Mouse (Mus musculus) MEL (cell line): ENCODE data around the gene Magi2. TPM values are rescaled to one million over a fixed set of nuclear protein-coding genes. Genes with fewer than 3 reads are reported as not detected.

ENCODE experiments used
- DNase-seq: peaks from one replicate; pipeline ENCODE4 v3.0.0; 2011; ENCODE audit warnings: low read depth, low spot score
- H3K27ac ChIP-seq: 2 replicates; pipeline ENCODE4 v1.5.1; 2012; ENCODE audit warnings: low read depth, mild to moderate bottlenecking, control low read depth, low read length, moderate library complexity; ENCODE audit not compliant: control insufficient read depth
- H3K27me3 ChIP-seq, 2 experiments: fragments of 150-350 bp in 1 of 2; sonication (generic) in 1 of 2; 2 replicates each; pipeline ENCODE4 v1.6.1; 2012; ENCODE audit warnings: low read length in 2 of 2, mild to moderate bottlenecking in 2 of 2, improper control_type of control experiment in 1 of 2, moderate library complexity in 1 of 2; ENCODE audit not compliant: insufficient read depth in 2 of 2, control insufficient read depth in 1 of 2
- H3K36me3 ChIP-seq, 2 experiments: 2 replicates each; pipeline ENCODE4 v1.6.1; 2012 to 2014; ENCODE audit warnings: low read length in 2 of 2, improper control_type of control experiment in 1 of 2, inconsistent platforms in 1 of 2, mild to moderate bottlenecking in 1 of 2; ENCODE audit not compliant: insufficient read depth in 2 of 2, control insufficient read depth in 1 of 2
- H3K4me1 ChIP-seq, 2 experiments: fragments of 150-350 bp in 1 of 2; sonication (generic) in 1 of 2; 2 replicates each; pipeline ENCODE4 v1.6.1; 2012; ENCODE audit warnings: low read length in 2 of 2, improper control_type of control experiment in 1 of 2, mild to moderate bottlenecking in 1 of 2; ENCODE audit not compliant: insufficient read depth in 2 of 2, control insufficient read depth in 1 of 2
- H3K4me3 ChIP-seq, 2 experiments: fragments of 150-350 bp in 1 of 2; sonication (generic) in 1 of 2; 2 replicates each; pipeline ENCODE4 v1.5.1; 2012; ENCODE audit warnings: low read depth in 2 of 2, low read length in 2 of 2, mild to moderate bottlenecking in 2 of 2, moderate library complexity in 2 of 2, control low read depth in 1 of 2, improper control_type of control experiment in 1 of 2; ENCODE audit not compliant: control insufficient read depth in 1 of 2, insufficient read depth in 1 of 2
- H3K79me2 ChIP-seq: 2 replicates; pipeline ENCODE4 v1.6.1; 2012; ENCODE audit warnings: mild to moderate bottlenecking, low read length, moderate library complexity; ENCODE audit not compliant: control insufficient read depth, poor library complexity, insufficient read depth
- H3K9ac ChIP-seq: 2 replicates; pipeline ENCODE4 v1.6.1; 2012; ENCODE audit warnings: low read depth, mild to moderate bottlenecking, control low read depth, low read length, moderate library complexity; ENCODE audit not compliant: control insufficient read depth, poor library complexity, severe bottlenecking
- H3K9me3 ChIP-seq: fragments of 150-350 bp; sonication (generic); replicated peaks from 2 replicates; pipeline ENCODE4 v1.6.1; 2012; ENCODE audit warnings: mild to moderate bottlenecking, low read length, improper control_type of control experiment, moderate library complexity; ENCODE audit not compliant: insufficient read depth
- BHLHE40 ChIP-seq: IDR thresholded peaks from 2 replicates; pipeline ENCODE4 v1.6.1; 2012; ENCODE audit warnings: low read depth, mild to moderate bottlenecking, inconsistent platforms, low read length, improper control_type of control experiment, borderline replicate concordance
- CHD2 ChIP-seq: IDR thresholded peaks from 2 replicates; pipeline ENCODE4 v1.6.1; 2011; ENCODE audit warnings: low read length, improper control_type of control experiment
- CTCF ChIP-seq, 3 experiments: IDR thresholded peaks in 2 of 3; conservative IDR thresholded peaks in 1 of 3; 2 replicates each; pipeline ENCODE4 v1.5.1; 2011 to 2012; ENCODE audit warnings: low read length in 3 of 3, low read depth in 2 of 3, mild to moderate bottlenecking in 2 of 3, improper control_type of control experiment in 1 of 3, inconsistent platforms in 1 of 3, mixed read lengths in 1 of 3, moderate library complexity in 1 of 3; ENCODE audit not compliant: control insufficient read depth in 1 of 3, insufficient read depth in 1 of 3, poor library complexity in 1 of 3, severe bottlenecking in 1 of 3
- EP300 ChIP-seq, 2 experiments: IDR thresholded peaks; 2 replicates each; pipeline ENCODE4 v1.6.1; 2011; ENCODE audit warnings: improper control_type of control experiment in 2 of 2, low read length in 2 of 2, low read depth in 1 of 2, mild to moderate bottlenecking in 1 of 2
- ETS1 ChIP-seq: IDR thresholded peaks from 2 replicates; pipeline ENCODE4 v1.6.1; 2012; ENCODE audit warnings: low read depth, mild to moderate bottlenecking, inconsistent platforms, low read length, improper control_type of control experiment, moderate library complexity
- GABPA ChIP-seq: IDR thresholded peaks from 2 replicates; pipeline ENCODE4 v1.6.1; 2012; ENCODE audit warnings: low read depth, mild to moderate bottlenecking, inconsistent platforms, low read length, improper control_type of control experiment, moderate library complexity
- HCFC1 ChIP-seq: IDR thresholded peaks from 2 replicates; pipeline ENCODE4 v1.6.1; 2012; ENCODE audit warnings: low read depth, mild to moderate bottlenecking, inconsistent platforms, low read length, improper control_type of control experiment, moderate library complexity
- KAT2A ChIP-seq: conservative IDR thresholded peaks from 2 replicates; pipeline ENCODE4 v1.6.1; 2012; ENCODE audit warnings: low read depth, low read length, improper control_type of control experiment, inconsistent platforms
- MYC ChIP-seq: IDR thresholded peaks from 2 replicates; pipeline ENCODE4 v1.6.1; 2011; ENCODE audit warnings: low read depth, mild to moderate bottlenecking, low read length, improper control_type of control experiment, moderate library complexity
- NELFE ChIP-seq: IDR thresholded peaks from 2 replicates; pipeline ENCODE4 v1.6.1; 2011; ENCODE audit warnings: low read depth, low read length, improper control_type of control experiment
- RAD21 ChIP-seq: IDR thresholded peaks from 2 replicates; pipeline ENCODE4 v1.6.1; 2011; ENCODE audit warnings: mild to moderate bottlenecking, low read depth, low read length, improper control_type of control experiment
- RCOR1 ChIP-seq: IDR thresholded peaks from 2 replicates; pipeline ENCODE4 v1.6.1; 2012; ENCODE audit warnings: low read depth, mild to moderate bottlenecking, inconsistent platforms, low read length, improper control_type of control experiment
- TBP ChIP-seq: IDR thresholded peaks from 2 replicates; pipeline ENCODE4 v1.8.0; 2011; ENCODE audit warnings: low read depth, low read length, improper control_type of control experiment
- USF1 ChIP-seq: IDR thresholded peaks from 2 replicates; pipeline ENCODE4 v1.6.1; 2014; ENCODE audit warnings: low read depth, mild to moderate bottlenecking, inconsistent platforms, low read length, improper control_type of control experiment, moderate library complexity
- USF2 ChIP-seq, 2 experiments: IDR thresholded peaks; 2 replicates each; pipeline ENCODE4 v1.6.1; 2011 to 2012; ENCODE audit warnings: improper control_type of control experiment in 2 of 2, low read length in 2 of 2, borderline replicate concordance in 1 of 2, inconsistent platforms in 1 of 2, low read depth in 1 of 2, mild to moderate bottlenecking in 1 of 2; ENCODE audit not compliant: insufficient read depth in 1 of 2
- ZC3H11A ChIP-seq: IDR thresholded peaks from 2 replicates; pipeline ENCODE4 v1.6.1; 2012; ENCODE audit warnings: low read depth, mild to moderate bottlenecking, inconsistent platforms, low read length, improper control_type of control experiment
- ZKSCAN1 ChIP-seq: IDR thresholded peaks from 2 replicates; pipeline ENCODE4 v1.6.1; 2012; ENCODE audit warnings: low read depth, mild to moderate bottlenecking, inconsistent platforms, low read length, improper control_type of control experiment, moderate library complexity
- polyA plus RNA-seq, 2 experiments: library from polyadenylated mRNA; stranded (reverse) in 1 of 2; unstranded in 1 of 2; fragments of >175 nt in 1 of 2; fragments of >200 nt in 1 of 2; gene quantifications; 2 replicates each; pipeline versions ENCODE4 v1.2.1 to v1.2.4; 2012; ENCODE audit warnings: low replicate concordance in 2 of 2, low read depth in 1 of 2; ENCODE audit not compliant: insufficient read length in 2 of 2, insufficient read depth in 1 of 2, missing spikeins in 1 of 2
- total RNA-seq: library from RNA; depleted of rRNA; stranded (reverse); fragments of 300-350 nt; gene quantifications from 2 replicates; pipeline ENCODE4 v1.2.3, GENCODE M21; 2012

Gene Magi2
- total and polyA plus RNA-seq, 3 experiments = 0.46 to 0.47 TPM; not detected in 1

DNA sequence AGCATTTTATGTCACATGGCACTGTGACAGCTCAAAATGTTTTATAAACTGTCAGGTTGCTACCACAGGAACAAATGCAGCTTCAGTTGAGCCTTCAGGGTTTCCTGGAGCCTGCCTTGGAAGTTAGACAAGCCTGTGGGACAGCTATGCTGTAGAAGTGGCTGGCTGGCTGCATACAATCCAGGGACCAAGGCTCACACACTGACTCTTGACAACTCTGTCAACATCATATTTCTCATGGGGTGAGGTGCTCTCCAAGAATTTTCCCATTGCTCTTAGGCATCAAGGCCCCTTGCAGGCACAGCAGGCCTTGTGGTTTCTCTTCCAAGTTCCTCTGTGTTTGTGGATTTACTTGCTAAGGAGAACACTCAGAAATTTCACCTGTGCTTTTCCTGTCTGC is 1107.7 kb downstream of the Magi2 start:
- no peaks in the 10 kb centered on the region for H3K79me2 ChIP-seq
- no peak overlapping the region for H3K4me3 ChIP-seq
- no peaks in the 10 kb centered on the region for H3K9me3 ChIP-seq
- no peak overlapping the region for H3K9ac ChIP-seq
- no peaks in the 10 kb centered on the region for H3K36me3 ChIP-seq
- TF ChIP-seq CTCF (IDR thresholded peaks at IDR 0.05 in 2 of 3, conservative IDR thresholded peaks at IDR 0.05 in 1 of 3; ENCODE audit: control insufficient read depth in 1 of 3, insufficient read depth in 1 of 3, low read depth in 2 of 3, low read length in 3 of 3, poor library complexity in 1 of 3, severe bottlenecking in 1 of 3) (no peak), ETS1 (no peak), EP300 (IDR thresholded peaks at IDR 0.05; ENCODE audit: low read depth in 1 of 2, low read length in 2 of 2) (no peak), USF2 (IDR thresholded peaks at IDR 0.05; ENCODE audit: borderline replicate concordance in 1 of 2, insufficient read depth in 1 of 2, low read depth in 1 of 2, low read length in 2 of 2) (no peak)
- TF ChIP-seq, all 39 proteins: peak for 0
- no peaks in the 10 kb centered on the region for H3K27me3 ChIP-seq
- H3K4me1 ChIP-seq = no peaks in the 10 kb centered on the region
- no peak for DNase-seq
- no peak overlapping the region for H3K27ac ChIP-seq

DNA sequence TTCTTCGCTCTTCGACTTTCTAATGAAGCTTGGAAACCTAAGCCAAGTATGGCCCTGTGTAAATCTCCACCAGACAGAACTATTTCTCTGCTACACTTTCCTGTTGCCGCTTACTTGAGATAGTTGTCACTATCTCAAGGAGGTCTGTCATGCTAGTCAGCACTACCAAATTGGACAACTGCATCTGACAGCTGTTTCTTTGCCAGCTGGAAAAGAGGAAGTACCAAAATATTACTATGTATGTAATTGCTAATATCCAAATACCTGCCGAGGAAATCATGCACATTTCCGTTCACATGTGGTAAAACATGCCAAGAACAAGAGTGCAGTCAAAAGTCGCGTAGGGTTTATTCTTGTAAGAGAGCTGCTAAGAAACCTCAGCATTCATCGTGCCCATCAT is 1126.1 kb downstream of the Magi2 start:
- H3K36me3 ChIP-seq = no peaks in the 10 kb centered on the region
- H3K9me3 ChIP-seq = no peaks in the 10 kb centered on the region
- no peaks in the 10 kb centered on the region for H3K79me2 ChIP-seq
- H3K9ac ChIP-seq = no peak overlapping the region
- TF ChIP-seq HCFC1 (no peak), USF1 (no peak), MYC (no peak), KAT2A (no peak), RAD21 (no peak), RCOR1 (no peak), GABPA (no peak), ETS1 (no peak), BHLHE40 (no peak), EP300 (IDR thresholded peaks at IDR 0.05; ENCODE audit: low read depth in 1 of 2, low read length in 2 of 2) (no peak), CHD2 (no peak), ZKSCAN1 (no peak), TBP (no peak), NELFE (no peak), ZC3H11A (no peak)
- no peaks in the 10 kb centered on the region for H3K4me1 ChIP-seq
- no peak overlapping the region for H3K27ac ChIP-seq
- no peaks in the 10 kb centered on the region for H3K27me3 ChIP-seq
- no peak for DNase-seq
- H3K4me3 ChIP-seq = no peak overlapping the region
